8 mouse cellular contexts compared by ENCODE assay signal in the genomic region with DNA sequence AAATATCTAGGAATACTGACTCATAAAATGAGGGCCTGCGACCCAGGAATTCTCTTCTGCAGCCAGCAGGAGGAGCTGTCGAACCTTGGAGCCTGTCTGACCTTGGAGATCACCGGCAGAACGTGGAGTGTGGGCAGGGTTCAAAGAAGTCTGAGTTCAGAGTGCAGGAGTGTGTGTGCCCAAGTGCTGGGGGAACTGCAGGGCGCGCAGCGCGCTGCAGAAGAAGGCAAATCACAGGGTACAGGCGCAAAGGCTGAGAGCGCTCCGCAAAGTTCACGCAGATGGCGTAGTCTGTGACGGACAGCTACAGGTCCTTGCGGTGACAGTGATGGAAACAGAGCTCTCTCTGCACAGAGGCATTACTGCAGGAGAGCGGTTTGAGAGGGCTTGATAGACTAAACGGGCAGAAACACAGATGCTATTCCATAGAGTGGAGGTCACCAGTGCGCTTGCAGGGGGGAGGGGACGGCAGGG. TPM values are rescaled to one million over a fixed set of nuclear protein-coding genes. Genes with fewer than 3 reads are reported as not detected.
DNase-seq lines count a peak whose midpoint lies in the region; ATAC-seq and TF ChIP-seq lines count a peak whose summit lies in the region.

No protein-coding gene starts in this region.

- H3K9me3 ChIP-seq in forebrain, embryonic 15.5 days: no peaks in the 10 kb centered on the region
- H3K9me3 ChIP-seq in lung, embryonic 16.5 days (ENCODE audit: control insufficient read depth, low read length): no peaks in the 10 kb centered on the region

- TF ChIP-seq CTCF in layer of hippocampus, adult 2 months (conservative IDR thresholded peaks at IDR 0.05): peak; percentile 90
- peak; percentile 76 for TF ChIP-seq CTCF in olfactory bulb, adult 2 months (IDR thresholded peaks at IDR 0.05; ENCODE audit: insufficient read depth, low read depth, low read length)

- H3K9ac ChIP-seq in forebrain, embryonic 15.5 days (replicated peaks): 0 out of 2 replicates have a peak overlapping the region, but pooled peaks have one; percentile 19
- H3K9ac ChIP-seq in lung, embryonic 16.5 days (ENCODE audit: low read length): peak overlapping the region; percentile 54; the same call in 1 of the 2 replicates

- intact Hi-C loops in heart, postnatal 36 days (cut with DNase I): loop anchor here (1.0 kb wide), 6 partner anchors 32 to 268 kb away; no protein-coding TSS in a partner anchor

- ATAC-seq in forebrain, embryonic 15.5 days (replicated peaks): 0 out of 2 replicates have a peak, but pooled peaks have one; percentile 29
- ATAC-seq in lung, embryonic 16.5 days (ENCODE audit: low read depth): peak; percentile 81; the same call in 1 of the 2 replicates

- 2% methylated on average over 19 of the region's 19 CpGs for whole genome bisulfite sequencing in forebrain, embryonic 15.5 days
- WGBS in lung, embryonic 16.5 days: 2% methylated on average over 19 of the region's 19 CpGs
- WGBS in olfactory bulb, adult 2 months: 1% methylated on average over 19 of the region's 19 CpGs

- no peak for TF ChIP-seq POLR2A in olfactory bulb, adult 2 months (IDR thresholded peaks at IDR 0.05; ENCODE audit: insufficient read depth, low read depth, low read length)

- H3K4me2 ChIP-seq in forebrain, embryonic 15.5 days (replicated peaks): peak overlapping the region; percentile 83
- H3K4me2 ChIP-seq in lung, embryonic 16.5 days (ENCODE audit: low read depth, low read length): peak overlapping the region; percentile 86

- H3K36me3 ChIP-seq in forebrain, embryonic 15.5 days: no peaks in the 10 kb centered on the region
- no peaks in the 10 kb centered on the region for H3K36me3 ChIP-seq in lung, embryonic 16.5 days (ENCODE audit: control insufficient read depth, insufficient read depth, low read length)

- H3K4me3 ChIP-seq in forebrain, embryonic 15.5 days: peak overlapping the region; percentile 40
- H3K4me3 ChIP-seq in layer of hippocampus, adult 2 months: peak overlapping the region; percentile 56
- H3K4me3 ChIP-seq in lung, embryonic 16.5 days (ENCODE audit: low read length): peak overlapping the region; percentile 51
- H3K4me3 ChIP-seq in olfactory bulb, adult 2 months (ENCODE audit: insufficient read depth, low read depth, low read length): peak overlapping the region; percentile 48

- DNase-seq in MEL-GATA-1-ER (ENCODE audit: extremely low read depth, low read depth): peak; percentile 43
- peak; percentile 48 for DNase-seq in cerebellum, adult 11-12 months
- peak; percentile 85 to 87 for DNase-seq in heart, postnatal 36 days
- peak; percentile 50 to 68 for DNase-seq in layer of hippocampus, adult 2 months (ENCODE audit: low spot score in 2 of 2)
- peak; percentile 51 to 63 for DNase-seq in thymus, adult 18-20 months

- H3K27ac ChIP-seq in forebrain, embryonic 15.5 days (replicated peaks): no peak overlapping the region
- 0 out of 2 replicates have a peak overlapping the region, but pooled peaks have one; percentile 29 for H3K27ac ChIP-seq in layer of hippocampus, adult 2 months
- no peak overlapping the region for H3K27ac ChIP-seq in lung, embryonic 16.5 days (ENCODE audit: low read length)
- H3K27ac ChIP-seq in olfactory bulb, adult 2 months (ENCODE audit: insufficient read depth, low read depth, low read length): no peak overlapping the region

- H3K27me3 ChIP-seq in forebrain, embryonic 15.5 days: no peaks in the 10 kb centered on the region
- no peaks in the 10 kb centered on the region for H3K27me3 ChIP-seq in lung, embryonic 16.5 days (ENCODE audit: control insufficient read depth, insufficient read depth, low read depth, low read length)

- peaks cover 5% of the 10 kb centered on the region for H3K4me1 ChIP-seq in forebrain, embryonic 15.5 days
- H3K4me1 ChIP-seq in lung, embryonic 16.5 days (replicated peaks; ENCODE audit: control insufficient read depth, insufficient read depth, low read length): peaks cover 4% of the 10 kb centered on the region; the same call in 1 of the 2 replicates
- peaks cover 8% of the 10 kb centered on the region for H3K4me1 ChIP-seq in olfactory bulb, adult 2 months (ENCODE audit: control insufficient read depth, insufficient read depth, low read length)

RNA-seq across cellular contexts. Expression of a gene that starts 8.4 kb away (rescaled TPM):
- not detected in 2 replicates for polyA plus RNA-seq in forebrain, embryonic 15.5 days (2015; fragmentation: Nextera tagmentation; extraction: Ambion mirVana)
- total RNA-seq in heart, postnatal 36 days (2021): 1,000 to 10,000 TPM; 2,774 to 2,839 TPM
- total RNA-seq in layer of hippocampus, adult 2 months (2021): 1 to 10 TPM in 1 of 2 experiments, not detected in 1; 1.3 TPM
- 10.0 and 14.1 TPM in 2 replicates for polyA plus RNA-seq in lung, embryonic 16.5 days (2015; fragmentation: Nextera tagmentation; extraction: Ambion mirVana)
- polyA plus RNA-seq in olfactory bulb, adult 2 months (2012; ENCODE audit: insufficient read depth, insufficient read length, low replicate concordance, missing spikeins): not detected in 2 replicates

RNA-seq across cellular contexts. Expression of a gene that starts 12.0 kb away (rescaled TPM):
- polyA plus RNA-seq in forebrain, embryonic 15.5 days (2015; fragmentation: Nextera tagmentation; extraction: Ambion mirVana): 0.24 and 0.28 TPM in 2 replicates
- not detected for total RNA-seq in heart, postnatal 36 days (2021)
- under 1 TPM; 0.27 to 0.51 TPM for total RNA-seq in layer of hippocampus, adult 2 months (2021)
- 0.16 and 0.88 TPM in 2 replicates for polyA plus RNA-seq in lung, embryonic 16.5 days (2015; fragmentation: Nextera tagmentation; extraction: Ambion mirVana)
- not detected in 2 replicates for polyA plus RNA-seq in olfactory bulb, adult 2 months (2012; ENCODE audit: insufficient read depth, insufficient read length, low replicate concordance, missing spikeins)

RNA-seq across cellular contexts. Expression of a gene that starts 26.6 kb away (rescaled TPM):
- polyA plus RNA-seq in forebrain, embryonic 15.5 days (2015; fragmentation: Nextera tagmentation; extraction: Ambion mirVana): 33.6 and 36.5 TPM in 2 replicates
- total RNA-seq in heart, postnatal 36 days (2021): 10 to 100 TPM; 62.1 to 71.1 TPM
- 10 to 100 TPM; 69.2 to 73.2 TPM for total RNA-seq in layer of hippocampus, adult 2 months (2021)
- polyA plus RNA-seq in lung, embryonic 16.5 days (2015; fragmentation: Nextera tagmentation; extraction: Ambion mirVana): 23.5 and 25.4 TPM in 2 replicates
- not detected in 2 replicates for polyA plus RNA-seq in olfactory bulb, adult 2 months (2012; ENCODE audit: insufficient read depth, insufficient read length, low replicate concordance, missing spikeins)

RNA-seq across cellular contexts. Expression of a gene that starts 26.9 kb away (rescaled TPM):
- 283 and 287 TPM in 2 replicates for polyA plus RNA-seq in forebrain, embryonic 15.5 days (2015; fragmentation: Nextera tagmentation; extraction: Ambion mirVana)
- total RNA-seq in heart, postnatal 36 days (2021): 10 to 100 TPM; 85.8 to 92.3 TPM
- 100 to 1,000 TPM; 111 to 113 TPM for total RNA-seq in layer of hippocampus, adult 2 months (2021)
- polyA plus RNA-seq in lung, embryonic 16.5 days (2015; fragmentation: Nextera tagmentation; extraction: Ambion mirVana): 211 and 213 TPM in 2 replicates
- polyA plus RNA-seq in olfactory bulb, adult 2 months (2012; ENCODE audit: insufficient read depth, insufficient read length, low replicate concordance, missing spikeins): not detected in 2 replicates

RNA-seq across cellular contexts. Expression of a gene that starts 32.5 kb away (rescaled TPM):
- 8.5 and 8.7 TPM in 2 replicates for polyA plus RNA-seq in forebrain, embryonic 15.5 days (2015; fragmentation: Nextera tagmentation; extraction: Ambion mirVana)
- total RNA-seq in heart, postnatal 36 days (2021): 1 to 10 TPM; 4.4 to 4.9 TPM
- 1 to 10 TPM; 4.0 to 7.1 TPM for total RNA-seq in layer of hippocampus, adult 2 months (2021)
- polyA plus RNA-seq in lung, embryonic 16.5 days (2015; fragmentation: Nextera tagmentation; extraction: Ambion mirVana): 20.5 and 23.4 TPM in 2 replicates
- polyA plus RNA-seq in olfactory bulb, adult 2 months (2012; ENCODE audit: insufficient read depth, insufficient read length, low replicate concordance, missing spikeins): not detected in 2 replicates

Comparison
In these comparisons a context has a peak if more than half of its experiments do, and no peak if none do; other contexts are left out.
1. RNA of a gene that starts 8.4 kb away (polyA plus RNA-seq): 10.0 to 14.1 TPM in lung, embryonic 16.5 days; not detected in forebrain, embryonic 15.5 days and not detected in olfactory bulb, adult 2 months; every median in the first group is over 10 times any median in the second.
2. Peak in every context shown above with its lines, with median percentiles within 50 percentile points of each other: DNase-seq and H3K4me3 ChIP-seq.